In genomic region chr13:6535287-6535932, GRCm38 (mm10) we compare ENCODE assay signal across 12 mouse cellular contexts. TPM values are rescaled to one million over a fixed set of nuclear protein-coding genes. Genes with fewer than 3 reads are reported as not detected.
DNase-seq lines count a peak whose midpoint lies in the region; ATAC-seq lines count a peak whose summit lies in the region.
"Had no signal": no experiment of that assay in that cellular context is flagged by ENCODE, and none has a peak within 500 bp of the region (broad histone marks: within the 10 kb centered on the region; RNA-seq: fewer than 3 reads in every experiment).

No protein-coding gene starts in this region.

- no peaks in the 10 kb centered on the region for H3K36me3 ChIP-seq in midbrain, embryonic 11.5 days (ENCODE audit: control insufficient read depth, insufficient read depth, low read length)
- H3K36me3 ChIP-seq in midbrain, embryonic 10.5 days, result no peaks in the 10 kb centered on the region
- no peaks in the 10 kb centered on the region for H3K36me3 ChIP-seq in neural tube, embryonic 14.5 days (ENCODE audit: control insufficient read depth, insufficient read depth, low read length)
- H3K36me3 ChIP-seq: embryonic facial prominence, embryonic 15.5 days had no signal

- H3K9ac ChIP-seq in midbrain, embryonic 11.5 days (ENCODE audit: low read length), result no peak overlapping the region
- no peak overlapping the region for H3K9ac ChIP-seq in neural tube, embryonic 14.5 days (replicated peaks; ENCODE audit: low read depth, low read length)
- H3K9ac ChIP-seq: embryonic facial prominence, embryonic 15.5 days; liver, embryonic 14.5 days had no signal

- ATAC-seq in midbrain, embryonic 11.5 days (ENCODE audit: low FRiP score), result peak; percentile 58; the same call in 1 of the 2 replicates
- ATAC-seq in neural tube, embryonic 14.5 days (ENCODE audit: low read depth), result peak; percentile 54; the same call in 1 of the 2 replicates

- no peak overlapping the region for H3K4me3 ChIP-seq in midbrain, embryonic 11.5 days (ENCODE audit: low read depth, low read length)
- no peak overlapping the region for H3K4me3 ChIP-seq in midbrain, embryonic 10.5 days
- no peak overlapping the region for H3K4me3 ChIP-seq in neural tube, embryonic 14.5 days (ENCODE audit: low read depth, low read length)
- H3K4me3 ChIP-seq: embryonic facial prominence, embryonic 15.5 days had no signal

- no peak overlapping the region for H3K4me2 ChIP-seq in midbrain, embryonic 11.5 days
- peak overlapping the region; percentile 15; the same call in 1 of the 2 replicates for H3K4me2 ChIP-seq in neural tube, embryonic 14.5 days (ENCODE audit: low read depth, low read length)
- H3K4me2 ChIP-seq: embryonic facial prominence, embryonic 15.5 days had no signal

- intact Hi-C loops in heart, postnatal 10 days (cut with DNase I), result loop anchor here (2.0 kb wide), 1 partner anchor 1869 kb away; no protein-coding TSS in a partner anchor
- intact Hi-C loops in heart, postnatal 25 days (cut with DNase I), result loop anchor here (5.0 kb wide), 1 partner anchor 1868 kb away; no protein-coding TSS in a partner anchor

- 51% methylated on average over 6 of the region's 6 CpGs for WGBS in midbrain, embryonic 11.5 days
- 61% methylated on average over 6 of the region's 6 CpGs for WGBS in midbrain, embryonic 10.5 days
- WGBS in neural tube, embryonic 14.5 days, result 43% methylated on average over 6 of the region's 6 CpGs

- no peaks in the 10 kb centered on the region for H3K4me1 ChIP-seq in midbrain, embryonic 11.5 days (ENCODE audit: control insufficient read depth, insufficient read depth, low read length)
- H3K4me1 ChIP-seq in midbrain, embryonic 10.5 days, result no peaks in the 10 kb centered on the region
- no peaks in the 10 kb centered on the region for H3K4me1 ChIP-seq in neural tube, embryonic 14.5 days (ENCODE audit: control insufficient read depth, insufficient read depth, low read length)
- H3K4me1 ChIP-seq: embryonic facial prominence, embryonic 15.5 days had no signal

- H3K9me3 ChIP-seq in midbrain, embryonic 11.5 days (ENCODE audit: control insufficient read depth, low read length), result no peaks in the 10 kb centered on the region
- no peaks in the 10 kb centered on the region for H3K9me3 ChIP-seq in midbrain, embryonic 10.5 days (replicated peaks)
- H3K9me3 ChIP-seq in neural tube, embryonic 14.5 days (ENCODE audit: control insufficient read depth, low read length), result no peaks in the 10 kb centered on the region
- H3K9me3 ChIP-seq: embryonic facial prominence, embryonic 15.5 days had no signal

- DNase-seq in heart, postnatal 10 days, result peak; percentile 28 to 32
- no peak for DNase-seq in heart, postnatal 25 days (ENCODE audit: low spot score)
- peak; percentile 84 for DNase-seq in midbrain, embryonic 11.5 days (ENCODE audit: low spot score, missing footprints)
- DNase-seq in midbrain, embryonic 10.5 days (ENCODE audit: low spot score), result no peak
- DNase-seq in fibroblast of lung, adult 2 months (ENCODE audit: low read depth), result peak; percentile 25
- DNase-seq in ovary, adult 18-20 months (ENCODE audit: low spot score), result no peak
- no peak for DNase-seq in layer of hippocampus, postnatal 10 days (ENCODE audit: low spot score in 2 of 2)
- DNase-seq: heart, adult 11 months; kidney, adult 9 months had no signal

- H3K27ac ChIP-seq in midbrain, embryonic 11.5 days (ENCODE audit: low read depth, low read length), result no peak overlapping the region
- no peak overlapping the region for H3K27ac ChIP-seq in midbrain, embryonic 10.5 days (replicated peaks)
- H3K27ac ChIP-seq in neural tube, embryonic 14.5 days (ENCODE audit: low read depth, low read length), result no peak overlapping the region
- H3K27ac ChIP-seq: embryonic facial prominence, embryonic 15.5 days; liver, embryonic 14.5 days had no signal

- H3K27me3 ChIP-seq in midbrain, embryonic 11.5 days (ENCODE audit: control insufficient read depth, insufficient read depth, low read length), result no peaks in the 10 kb centered on the region
- no peaks in the 10 kb centered on the region for H3K27me3 ChIP-seq in midbrain, embryonic 10.5 days (ENCODE audit: low read depth, poor library complexity, severe bottlenecking)
- H3K27me3 ChIP-seq in neural tube, embryonic 14.5 days (ENCODE audit: control insufficient read depth, insufficient read depth, low read length), result no peaks in the 10 kb centered on the region
- H3K27me3 ChIP-seq: embryonic facial prominence, embryonic 15.5 days had no signal

RNA-seq across cellular contexts. Expression of gene Pitrm1, which starts 12.5 kb away (rescaled TPM):
- total RNA-seq in heart, postnatal 10 days (2021), result 10 to 100 TPM; 59.7 to 64.7 TPM
- total RNA-seq in heart, postnatal 25 days (2021), result 10 to 100 TPM; 54.6 to 59.6 TPM
- polyA plus RNA-seq in midbrain, embryonic 11.5 days (2014; fragmentation: Nextera tagmentation; extraction: Ambion mirVana), result 98.7 and 109 TPM in 2 replicates
- 101 and 104 TPM in 2 replicates for polyA plus RNA-seq in midbrain, embryonic 10.5 days (2016; fragmentation: Nextera tagmentation; extraction: Ambion mirVana)
- polyA plus RNA-seq in neural tube, embryonic 14.5 days (2014; fragmentation: Nextera tagmentation; extraction: Ambion mirVana), result 51.2 and 57.7 TPM in 2 replicates
- 10 to 100 TPM; 57.9 to 60.6 TPM for total RNA-seq in layer of hippocampus, postnatal 10 days (2021)

Comparison
In these comparisons a context has a peak if more than half of its experiments do, and no peak if none do; other contexts are left out.
1. DNase-seq: peak in heart, postnatal 10 days (2 of 2), midbrain, embryonic 11.5 days (single experiment) and fibroblast of lung, adult 2 months (single experiment); none in heart, postnatal 25 days (single experiment), midbrain, embryonic 10.5 days (single experiment), ovary, adult 18-20 months (single experiment) and layer of hippocampus, postnatal 10 days (0 of 2).